Mouse (Mus musculus) ovary, adult 18-20 months (tissue): ENCODE data around the gene Aes.

Source experiments
- DNase-seq: peaks from one replicate; pipeline ENCODE4 v3.0.0; 2022; ENCODE audit warnings: low spot score, mixed read lengths

Gene Aes

GRCm38 (mm10) chr10:81559163-81559626 is at the start of gene Aes:
Aes (plus strand) TSS chr10:81559488.
- DNase-seq, result peak; percentile 86

- no peak for DNase-seq
Measured at GRCm38 (mm10) chr10:81510246-81510810, 49.0 kb upstream of the Aes start.

- DNase-seq, result no peak
Measured at GRCm38 (mm10) chr10:81513798-81514197, 45.5 kb upstream of the Aes start.

- DNase-seq, result no peak
Measured at GRCm38 (mm10) chr10:81517227-81517626, 42.1 kb upstream of the Aes start.

- no peak for DNase-seq
Measured at GRCm38 (mm10) chr10:81518546-81518945, 40.7 kb upstream of the Aes start.

GRCm38 (mm10) chr10:81519227-81519977 is 39.9 kb upstream of the Aes start:
- DNase-seq, result no peak

GRCm38 (mm10) chr10:81519978-81520365 is 39.3 kb upstream of the Aes start:
- no peak for DNase-seq

GRCm38 (mm10) chr10:81523142-81523541 is 36.1 kb upstream of the Aes start:
- DNase-seq, result no peak

GRCm38 (mm10) chr10:81523570-81523969 is 35.7 kb upstream of the Aes start:
- no peak for DNase-seq

- DNase-seq, result no peak
Measured at GRCm38 (mm10) chr10:81524051-81524605, 35.2 kb upstream of the Aes start, which contains the start of gene Gna15. Gna15 (minus strand) TSS chr10:81524225.

- DNase-seq, result no peak
Measured at GRCm38 (mm10) chr10:81525017-81525694, 34.1 kb upstream of the Aes start.

GRCm38 (mm10) chr10:81526779-81527178 is 32.5 kb upstream of the Aes start:
- DNase-seq, result no peak

- no peak for DNase-seq
Measured at GRCm38 (mm10) chr10:81534826-81535225, 24.5 kb upstream of the Aes start.

GRCm38 (mm10) chr10:81536734-81537133 is 22.6 kb upstream of the Aes start:
- DNase-seq, result no peak

- DNase-seq, result no peak
Measured at GRCm38 (mm10) chr10:81537429-81537828, 21.9 kb upstream of the Aes start.

GRCm38 (mm10) chr10:81538321-81539048 is 20.8 kb upstream of the Aes start:
- DNase-seq, result no peak

- no peak for DNase-seq
Measured at GRCm38 (mm10) chr10:81541363-81541762, 17.9 kb upstream of the Aes start.

GRCm38 (mm10) chr10:81541803-81542202 is 17.5 kb upstream of the Aes start:
- DNase-seq, result no peak

- DNase-seq, result no peak
Measured at GRCm38 (mm10) chr10:81542727-81543460, 16.4 kb upstream of the Aes start.

GRCm38 (mm10) chr10:81543633-81544032 is 15.7 kb upstream of the Aes start:
- DNase-seq, result no peak
